Mouse (Mus musculus): ENCODE measurements around the gene Plau.

DNA sequence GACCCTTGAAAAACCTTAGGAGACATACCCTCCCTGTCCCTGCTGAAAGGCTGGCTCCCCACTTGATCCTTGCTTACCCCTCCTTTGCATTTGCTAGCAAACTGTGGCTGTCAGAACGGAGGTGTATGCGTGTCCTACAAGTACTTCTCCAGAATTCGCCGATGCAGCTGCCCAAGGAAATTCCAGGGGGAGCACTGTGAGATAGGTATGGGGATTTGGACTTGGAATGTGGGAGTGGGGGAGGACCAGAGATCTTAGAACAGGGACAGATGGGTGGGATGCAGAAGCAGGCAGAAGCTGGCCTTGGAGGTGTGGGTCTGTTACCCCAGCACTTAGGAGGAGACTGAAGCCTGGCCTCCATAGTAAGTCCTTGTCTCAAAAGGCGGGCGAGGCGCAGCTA, 1.2 kb downstream of the Plau start:
- no peak for TF ChIP-seq CTCF (IDR thresholded peaks at IDR 0.05; ENCODE audit: borderline replicate concordance, insufficient read depth, low read depth, low read length)
- no peak for TF ChIP-seq POLR2A (IDR thresholded peaks at IDR 0.05; ENCODE audit: borderline replicate concordance, insufficient read depth, low read length)
